Mouse (Mus musculus): Measurements from ENCODE around the gene Eif2a.
"Not testable (repeated sequence)": the region's sequence is repeated elsewhere in the genome, so short reads cannot be mapped to it uniquely, and the experiment has no call there.

Eif2a gene

GRCm38 (mm10) chr3:58520286-58520685, 5.3 kb upstream of the Eif2a start:
- DNase-seq (ENCODE audit: extremely low read depth, low read depth, low spot score), result no peak

GRCm38 (mm10) chr3:58521361-58521760, 4.3 kb upstream of the Eif2a start:
- no peak for DNase-seq (ENCODE audit: extremely low read depth, low read depth, low spot score)

DNA sequence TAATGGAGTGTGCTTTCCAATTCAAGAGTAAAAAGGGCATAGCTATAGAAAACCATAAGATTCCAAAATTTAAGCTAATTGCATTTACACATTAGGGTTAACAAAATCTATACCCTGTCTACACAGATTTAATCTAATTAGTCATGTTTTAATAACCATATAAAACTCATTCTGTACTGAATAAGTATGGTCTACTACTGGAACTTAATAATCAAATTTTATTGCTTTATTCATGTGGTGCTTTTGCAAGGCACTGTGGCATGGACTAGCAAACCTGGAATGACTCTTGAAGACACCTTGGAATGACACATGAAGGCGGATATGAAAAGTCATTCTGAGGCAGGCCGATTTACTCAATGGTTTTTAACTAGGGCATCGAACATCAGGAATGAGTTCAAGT, 2.2 kb upstream of the Eif2a start:
- no peak for DNase-seq (ENCODE audit: extremely low read depth, low read depth, low spot score)

GRCm38 (mm10) chr3:58524246-58524645, 1.4 kb upstream of the Eif2a start:
- no peak for DNase-seq (ENCODE audit: extremely low read depth, low read depth, low spot score)

DNA sequence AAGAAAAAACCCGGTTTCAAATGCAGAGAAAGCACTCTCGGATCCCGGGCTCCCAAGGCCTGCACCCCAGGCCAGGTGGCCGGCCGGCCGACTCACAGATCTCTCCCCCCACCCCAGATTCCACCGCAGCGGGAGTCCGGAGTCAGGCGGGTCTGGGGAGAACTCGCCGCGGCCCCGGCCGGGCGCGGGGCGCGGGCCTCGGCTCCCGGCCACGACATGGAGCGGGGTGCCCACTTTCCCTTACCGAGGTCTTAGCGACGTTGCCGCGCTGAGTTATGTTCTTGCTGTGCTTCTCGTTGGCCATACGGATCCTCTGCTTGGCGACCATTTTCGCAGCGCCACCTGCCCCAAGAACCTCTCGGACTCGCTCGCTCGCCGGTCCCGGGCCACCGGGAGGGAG, 455 bp upstream of the Eif2a start:
- DNase-seq (ENCODE audit: extremely low read depth, low read depth, low spot score), result no peak

- DNase-seq (ENCODE audit: extremely low read depth, low read depth, low spot score), result no peak
These were observed 752 bp downstream of the Eif2a start for GRCm38 (mm10) chr3:58526408-58526737.

DNA sequence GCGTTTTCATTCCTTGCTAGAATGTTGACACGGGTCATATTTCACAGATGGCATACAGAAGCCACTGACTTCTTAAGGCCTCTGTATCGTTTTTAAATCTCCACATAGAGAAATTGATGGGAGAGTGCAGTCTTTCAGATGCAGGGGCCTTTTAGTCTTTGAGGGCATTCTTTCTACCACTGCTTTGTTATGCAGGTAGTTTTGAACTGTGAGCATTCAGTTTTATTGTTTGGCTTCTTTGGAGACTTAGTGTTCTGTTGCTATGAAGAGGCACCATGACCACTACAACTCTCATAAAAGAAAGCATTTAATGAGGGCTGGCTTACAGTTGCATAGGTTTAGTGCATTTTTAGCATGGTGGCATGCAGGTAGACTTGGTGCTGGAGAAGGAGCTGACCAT, 11.0 kb downstream of the Eif2a start:
- DNase-seq (ENCODE audit: extremely low read depth, low read depth, low spot score), result no peak

GRCm38 (mm10) chr3:58552001-58552811, 26.6 kb downstream of the Eif2a start:
- DNase-seq (ENCODE audit: extremely low read depth, low read depth, low spot score), result no peak

GRCm38 (mm10) chr3:58556649-58557048, 31.0 kb downstream of the Eif2a start:
- DNase-seq (ENCODE audit: extremely low read depth, low read depth, low spot score), result no peak

- no peak for DNase-seq (ENCODE audit: extremely low read depth, low read depth, low spot score)
These were observed 34.3 kb downstream of the Eif2a start for GRCm38 (mm10) chr3:58559887-58560286.

DNA sequence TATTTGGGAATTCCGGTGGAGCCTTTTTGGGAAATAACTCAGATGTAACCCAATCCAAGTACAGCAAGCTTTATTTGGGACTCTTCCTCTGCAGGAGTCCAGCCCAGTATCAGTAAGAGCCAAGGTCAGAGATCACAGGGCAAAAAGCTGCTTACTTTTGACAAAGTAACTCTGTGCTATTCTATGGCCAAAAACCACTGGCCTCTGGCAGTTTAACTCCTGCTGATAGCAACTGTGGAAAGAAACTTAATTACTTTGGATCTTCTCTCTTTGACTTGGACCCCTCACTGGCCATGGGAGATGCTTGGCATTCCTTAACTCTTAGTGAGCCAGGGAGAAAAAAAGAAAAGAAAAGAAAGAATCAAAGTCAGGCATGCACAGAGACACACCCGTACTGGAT, 35.8 kb downstream of the Eif2a start:
- no peak for DNase-seq (ENCODE audit: extremely low read depth, low read depth, low spot score)

GRCm38 (mm10) chr3:58570821-58571220, 45.2 kb downstream of the Eif2a start:
- no peak for DNase-seq (ENCODE audit: extremely low read depth, low read depth, low spot score)

DNA sequence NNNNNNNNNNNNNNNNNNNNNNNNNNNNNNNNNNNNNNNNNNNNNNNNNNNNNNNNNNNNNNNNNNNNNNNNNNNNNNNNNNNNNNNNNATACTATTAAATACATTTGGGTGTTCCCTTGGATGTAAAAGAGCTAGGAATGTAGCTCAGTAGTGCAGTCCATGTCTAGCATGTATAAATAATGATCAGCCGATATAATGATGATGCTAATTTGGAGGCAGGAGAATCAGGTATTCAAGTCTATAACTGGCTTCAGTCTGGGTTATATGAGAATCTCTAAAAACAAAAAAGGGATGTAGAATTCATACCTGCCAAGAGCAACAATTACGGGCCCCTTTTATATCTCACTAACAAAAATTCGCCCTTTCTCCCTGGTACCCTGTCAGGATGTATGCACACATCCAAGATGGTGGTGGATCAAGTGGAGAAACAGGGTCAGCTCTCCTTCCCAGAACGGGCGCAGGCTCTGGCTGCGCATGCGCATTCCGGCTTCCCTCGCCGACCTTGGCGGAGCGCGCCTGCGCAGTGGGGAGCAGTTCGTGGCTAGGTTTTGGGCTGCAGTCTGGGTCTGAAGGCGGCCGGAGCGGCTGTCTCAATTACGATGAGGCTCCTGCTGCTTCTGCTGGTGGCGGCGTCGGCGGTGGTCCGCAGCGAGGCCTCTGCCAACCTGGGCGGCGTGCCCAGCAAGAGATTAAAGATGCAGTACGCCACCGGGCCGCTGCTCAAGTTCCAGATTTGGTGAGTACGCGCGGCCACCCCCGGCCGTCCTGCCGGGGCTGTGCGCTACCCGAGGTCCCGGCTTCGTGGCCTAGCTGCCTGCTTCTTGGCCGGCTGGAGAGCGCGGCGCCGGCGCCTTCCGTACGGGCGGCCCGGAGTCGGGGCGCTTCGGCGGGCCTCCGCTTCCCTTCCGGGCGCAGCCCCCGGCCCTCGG, 50.8 kb downstream of the Eif2a start, which contains the start of gene Selenot:
Selenot (plus strand) TSS at position 500 of the 930 bp plus-strand sequence.
- DNase-seq (ENCODE audit: extremely low read depth, low read depth, low spot score), result no peak

DNA sequence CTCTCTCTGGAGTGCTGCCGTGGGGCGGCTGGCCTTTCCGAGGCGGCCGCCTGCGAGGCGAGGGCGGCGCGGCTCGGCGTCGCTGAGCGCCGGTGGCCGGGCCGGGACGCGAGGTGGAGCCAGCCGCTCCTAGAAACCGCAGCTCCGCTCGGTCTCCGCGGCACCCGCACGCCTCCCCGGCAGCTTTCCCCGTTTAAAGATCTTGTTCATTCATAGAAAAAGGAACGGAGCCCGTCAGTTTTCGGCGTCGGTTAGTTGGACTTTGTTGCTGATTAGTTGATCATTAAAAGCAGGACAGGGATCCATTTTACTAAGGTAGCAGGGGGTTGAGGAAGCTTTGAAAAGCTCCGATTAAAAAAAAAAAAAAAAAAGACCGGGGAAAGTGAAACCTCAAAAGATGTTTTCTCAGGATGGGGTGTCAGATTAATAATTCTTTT, 51.5 kb downstream of the Eif2a start:
- no peak for DNase-seq (ENCODE audit: extremely low read depth, low read depth, low spot score)

- DNase-seq (ENCODE audit: extremely low read depth, low read depth, low spot score), result no peak
These were observed 52.0 kb downstream of the Eif2a start for GRCm38 (mm10) chr3:58577506-58578050.

DNA sequence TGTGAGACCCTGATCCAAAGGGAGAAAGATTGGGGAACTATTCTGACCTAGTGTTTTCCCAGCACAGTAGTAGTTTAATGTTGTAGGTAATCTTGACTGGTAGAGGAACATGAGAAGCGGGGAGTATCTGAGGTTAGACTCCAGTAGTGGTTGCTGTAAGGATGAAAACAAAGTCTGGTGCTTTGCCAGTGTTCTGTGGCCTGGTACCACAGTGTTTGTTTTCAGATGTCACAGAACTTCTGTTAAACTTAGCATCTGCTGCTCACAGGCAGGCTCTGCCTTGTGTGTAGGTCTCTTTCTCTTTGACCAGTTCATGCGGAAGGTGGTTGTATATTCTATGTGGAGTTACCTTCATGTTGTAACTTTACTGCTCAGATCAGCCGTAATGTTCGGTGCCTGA, 55.9 kb downstream of the Eif2a start:
- DNase-seq (ENCODE audit: extremely low read depth, low read depth, low spot score), result no peak

- no peak for DNase-seq (ENCODE audit: extremely low read depth, low read depth, low spot score)
These were observed 56.7 kb downstream of the Eif2a start for GRCm38 (mm10) chr3:58582297-58582696.

DNA sequence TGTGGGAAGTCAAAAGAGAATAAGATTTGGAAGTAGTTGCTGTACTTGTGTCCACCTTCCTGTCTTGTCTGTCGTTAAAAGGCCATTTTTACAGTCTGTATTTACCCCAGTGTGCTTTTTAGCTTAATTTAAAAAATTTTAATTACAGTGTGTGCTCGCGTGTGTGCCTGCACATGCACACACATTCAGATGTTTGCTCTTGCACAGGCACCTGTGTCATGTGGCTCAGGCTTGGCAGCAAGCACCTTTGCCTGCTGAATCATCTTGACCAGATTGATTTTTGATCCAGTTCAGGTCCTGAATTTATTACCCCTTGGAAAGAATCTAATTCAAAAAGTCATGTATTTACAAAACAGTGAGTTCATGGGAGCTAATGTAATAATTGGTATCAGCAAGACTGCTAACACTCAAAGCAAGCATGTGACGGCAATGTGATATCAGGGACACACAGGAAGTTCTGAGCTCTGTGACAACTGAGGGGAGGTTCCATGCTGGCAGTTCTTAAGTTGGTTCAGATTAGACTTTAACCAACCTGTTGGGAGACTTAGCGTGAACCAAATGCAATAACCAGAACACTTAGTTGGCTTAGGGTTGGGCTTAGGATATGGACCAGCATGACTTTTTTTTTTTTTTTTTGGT, 57.3 kb downstream of the Eif2a start:
- DNase-seq (ENCODE audit: extremely low read depth, low read depth, low spot score), result no peak

GRCm38 (mm10) chr3:58590544-58590943, 64.9 kb downstream of the Eif2a start:
- DNase-seq (ENCODE audit: extremely low read depth, low read depth, low spot score), result not testable (repeated sequence)

GRCm38 (mm10) chr3:58592666-58593065, 67.0 kb downstream of the Eif2a start:
- not testable (repeated sequence) for DNase-seq (ENCODE audit: extremely low read depth, low read depth, low spot score)

DNA sequence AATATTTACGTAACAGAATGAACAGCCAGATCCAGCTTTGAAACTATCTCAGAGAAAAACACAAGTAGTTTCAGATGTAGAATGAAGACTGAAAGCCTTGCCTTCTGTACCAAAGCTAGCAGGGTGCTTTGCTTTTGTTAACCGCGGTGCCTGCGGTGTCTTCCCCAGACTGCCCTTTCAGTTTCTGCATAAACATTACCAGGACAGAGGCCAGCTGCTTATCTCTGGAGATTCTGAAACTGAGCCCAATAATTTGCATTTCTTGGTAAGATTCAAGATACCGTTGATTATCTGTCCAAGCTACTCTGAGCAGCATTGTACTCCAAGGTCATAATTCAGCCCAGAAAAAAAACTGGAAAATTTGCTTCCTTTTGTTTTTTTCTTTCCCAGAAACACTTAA, 68.0 kb downstream of the Eif2a start:
- no peak for DNase-seq (ENCODE audit: extremely low read depth, low read depth, low spot score)
